ENCODE assay signal across 35 mouse cellular contexts in the genomic region with DNA sequence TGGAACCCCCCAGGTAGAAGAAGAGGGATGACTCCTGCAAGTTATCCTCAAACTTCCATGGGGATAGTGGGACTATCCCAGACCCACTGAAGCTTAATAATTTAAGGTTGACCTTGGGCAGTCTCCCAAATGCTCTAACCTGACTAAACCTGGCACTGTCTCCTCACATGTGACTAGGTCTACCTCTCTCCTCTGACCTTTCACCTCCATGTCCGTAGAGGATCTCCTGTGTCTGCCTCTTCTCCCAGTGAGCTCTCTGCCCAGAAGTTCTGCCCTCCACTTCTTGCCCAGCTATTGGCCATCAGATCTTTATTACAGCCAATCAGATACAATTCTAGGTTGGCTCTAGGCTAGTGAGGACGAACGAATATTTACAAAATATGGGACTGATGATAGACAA.
"Had no signal": no experiment of that assay in that cellular context is flagged by ENCODE, and none has a peak within 500 bp of the region (broad histone marks: within the 10 kb centered on the region; RNA-seq: fewer than 3 reads in every experiment).

No protein-coding gene starts in this region.

- H3K9me3 ChIP-seq: heart, embryonic 10.5 days; heart, embryonic 12.5 days; heart, embryonic 13.5 days; heart, embryonic 15.5 days; hindbrain, embryonic 10.5 days; hindbrain, embryonic 12.5 days; hindbrain, embryonic 13.5 days; hindbrain, embryonic 15.5 days; intestine, embryonic 15.5 days; kidney, embryonic 15.5 days had no signal

- DNase-seq: heart, postnatal 10 days; heart, postnatal 14 days; heart, postnatal 36 days; heart, postnatal 4 days; kidney, adult 11 months; kidney, adult 18-20 months; kidney, adult 2 months; kidney, adult 8-10 months; kidney, adult 9 months; kidney, postnatal 10 days; kidney, postnatal 14 days; kidney, postnatal 25 days; kidney, postnatal 36 days; kidney, postnatal 4 days; layer of hippocampus, adult 9-11 months; layer of hippocampus, postnatal 36 days had no signal

- H3K4me2 ChIP-seq: heart, embryonic 11.5 days; heart, embryonic 12.5 days; heart, embryonic 13.5 days; heart, embryonic 15.5 days; hindbrain, embryonic 12.5 days; hindbrain, embryonic 13.5 days; hindbrain, embryonic 14.5 days; hindbrain, embryonic 15.5 days; intestine, embryonic 15.5 days; kidney, embryonic 15.5 days had no signal

- ATAC-seq: hindbrain, embryonic 16.5 days; hindbrain, postnatal 0 days; inflammation-experienced regulatory T-cells, adult 6 months; intestine, embryonic 15.5 days; intestine, embryonic 16.5 days; intestine, postnatal 0 days had no signal

- H3K27ac ChIP-seq: heart, embryonic 10.5 days; heart, embryonic 13.5 days; heart, embryonic 15.5 days; hindbrain, embryonic 10.5 days; hindbrain, embryonic 12.5 days; hindbrain, embryonic 13.5 days; hindbrain, embryonic 14.5 days; hindbrain, embryonic 15.5 days; hindbrain, postnatal 0 days; intestine, embryonic 15.5 days; kidney, embryonic 15.5 days; kidney, postnatal 0 days; layer of hippocampus, adult 2 months had no signal

- H3K4me3 ChIP-seq: heart, embryonic 10.5 days; heart, embryonic 12.5 days; heart, embryonic 13.5 days; heart, embryonic 15.5 days; hindbrain, embryonic 10.5 days; hindbrain, embryonic 12.5 days; hindbrain, embryonic 13.5 days; hindbrain, embryonic 15.5 days; intestine, embryonic 15.5 days; kidney, embryonic 15.5 days; layer of hippocampus, adult 2 months had no signal

- H3K4me1 ChIP-seq: heart, embryonic 10.5 days; heart, embryonic 12.5 days; heart, embryonic 13.5 days; heart, embryonic 15.5 days; hindbrain, embryonic 10.5 days; hindbrain, embryonic 12.5 days; hindbrain, embryonic 13.5 days; hindbrain, embryonic 15.5 days; intestine, embryonic 15.5 days; kidney, embryonic 15.5 days had no signal

- H3K9ac ChIP-seq: heart, embryonic 12.5 days; heart, embryonic 13.5 days; heart, embryonic 15.5 days; hindbrain, embryonic 12.5 days; hindbrain, embryonic 13.5 days; hindbrain, embryonic 14.5 days; hindbrain, embryonic 15.5 days; intestine, embryonic 15.5 days; kidney, embryonic 15.5 days had no signal

- H3K27me3 ChIP-seq: heart, embryonic 12.5 days; heart, embryonic 13.5 days; heart, embryonic 15.5 days; hindbrain, embryonic 12.5 days; hindbrain, embryonic 13.5 days; hindbrain, embryonic 15.5 days; intestine, embryonic 15.5 days; kidney, embryonic 15.5 days had no signal

- H3K36me3 ChIP-seq: heart, embryonic 10.5 days; heart, embryonic 12.5 days; heart, embryonic 13.5 days; heart, embryonic 15.5 days; hindbrain, embryonic 10.5 days; hindbrain, embryonic 12.5 days; hindbrain, embryonic 13.5 days; hindbrain, embryonic 15.5 days; intestine, embryonic 15.5 days; kidney, embryonic 15.5 days had no signal
